Mouse (Mus musculus) limb, embryonic 12.5 days (tissue): ENCODE results near the gene Cldn6. TPM values are rescaled to one million over a fixed set of nuclear protein-coding genes. Genes with fewer than 3 reads are reported as not detected.

ENCODE experiments used
- ATAC-seq: fragments of 200-750 bp; cut with Nextera tagmentation; 2 replicates; pipeline ENCODE4 v1.8.0; 2017; ENCODE audit warnings: low read depth, moderate TSS enrichment; ENCODE audit not compliant: insufficient number of reproducible peaks, insufficient read depth, low FRiP score, low TSS enrichment
- H3K27ac ChIP-seq: fragments of 300-500 bp; sonication (generic); 2 replicates; pipeline ENCODE4 v1.5.1; 2016; ENCODE audit warnings: mild to moderate bottlenecking, moderate library complexity
- H3K27me3 ChIP-seq: fragments of 300-500 bp; sonication (generic); 2 replicates; pipeline ENCODE4 v1.6.1; 2016; ENCODE audit warnings: mild to moderate bottlenecking, moderate library complexity
- H3K36me3 ChIP-seq: fragments of 300-500 bp; sonication (generic); 2 replicates; pipeline ENCODE4 v1.6.1; 2016; ENCODE audit warnings: mild to moderate bottlenecking, moderate library complexity
- H3K4me1 ChIP-seq: fragments of 300-500 bp; sonication (generic); replicated peaks from 2 replicates; pipeline ENCODE4 v1.6.1; 2016
- H3K4me2 ChIP-seq: fragments of 300-500 bp; sonication (generic); 2 replicates; pipeline ENCODE4 v1.6.1; 2016; ENCODE audit warnings: mild to moderate bottlenecking, moderate library complexity
- H3K4me3 ChIP-seq: fragments of 300-500 bp; sonication (generic); replicated peaks from 2 replicates; pipeline ENCODE4 v1.5.1; 2016; ENCODE audit warnings: mild to moderate bottlenecking
- H3K9ac ChIP-seq: fragments of 300-500 bp; sonication (generic); replicated peaks from 2 replicates; pipeline ENCODE4 v1.6.1; 2016; ENCODE audit warnings: mild to moderate bottlenecking, moderate library complexity
- H3K9me3 ChIP-seq: fragments of 300-500 bp; sonication (generic); 2 replicates; pipeline ENCODE4 v1.6.1; 2016; ENCODE audit warnings: mild to moderate bottlenecking, moderate library complexity
- WGBS: fragments of 180-500 bp; shearing (Covaris S2); methylation state at CpG from one replicate; pipeline ENCODE4 v1.1.7; 2016; 5-methylcytosine and 5-hydroxymethylcytosine counted together
- polyA plus RNA-seq: library from polyadenylated mRNA; unstranded; fragments of >200 nt; fragmentation: Nextera tagmentation; extraction: Ambion mirVana; gene quantifications from 2 replicates; pipeline ENCODE4 v1.2.1, GENCODE M21; 2016

The Cldn6 gene
- polyA plus RNA-seq, 1 experiment from 2014 or later, result 22.7 TPM

DNA sequence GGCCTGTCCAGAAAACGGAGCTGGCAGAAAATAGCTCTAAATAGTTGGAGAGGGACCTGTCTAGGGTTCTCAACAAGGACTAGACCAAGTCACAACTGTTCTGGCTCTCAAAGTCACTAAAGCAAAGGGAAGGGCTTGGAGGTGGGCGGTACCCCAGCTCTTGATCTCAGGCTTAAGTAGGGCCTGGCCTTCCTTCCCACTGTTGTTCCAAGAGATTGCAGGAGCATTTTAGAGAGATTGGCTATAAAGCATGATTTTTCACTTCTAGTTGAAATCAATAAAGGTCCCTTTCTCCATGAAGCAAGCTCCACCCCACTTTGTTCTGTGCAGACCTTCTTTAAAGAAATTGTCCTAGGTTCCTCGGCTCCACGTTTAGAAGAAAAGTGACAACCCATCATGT lies 46.4 kb downstream of the Cldn6 start:
- H3K9ac ChIP-seq, result peak overlapping the region; percentile 73
- peak overlapping the region; percentile 88 for H3K4me3 ChIP-seq
- 59% methylated on average over 4 of the region's 4 CpGs for WGBS
- H3K27me3 ChIP-seq, result peaks cover 5% of the 10 kb centered on the region; the same call in 1 of the 2 replicates
- H3K27ac ChIP-seq, result peak overlapping the region; percentile 71
- H3K9me3 ChIP-seq, result no peaks in the 10 kb centered on the region
- no peaks in the 10 kb centered on the region for H3K36me3 ChIP-seq
- ATAC-seq, result no peak
- peaks cover 13% of the 10 kb centered on the region for H3K4me1 ChIP-seq
- peak overlapping the region; percentile 81 for H3K4me2 ChIP-seq

DNA sequence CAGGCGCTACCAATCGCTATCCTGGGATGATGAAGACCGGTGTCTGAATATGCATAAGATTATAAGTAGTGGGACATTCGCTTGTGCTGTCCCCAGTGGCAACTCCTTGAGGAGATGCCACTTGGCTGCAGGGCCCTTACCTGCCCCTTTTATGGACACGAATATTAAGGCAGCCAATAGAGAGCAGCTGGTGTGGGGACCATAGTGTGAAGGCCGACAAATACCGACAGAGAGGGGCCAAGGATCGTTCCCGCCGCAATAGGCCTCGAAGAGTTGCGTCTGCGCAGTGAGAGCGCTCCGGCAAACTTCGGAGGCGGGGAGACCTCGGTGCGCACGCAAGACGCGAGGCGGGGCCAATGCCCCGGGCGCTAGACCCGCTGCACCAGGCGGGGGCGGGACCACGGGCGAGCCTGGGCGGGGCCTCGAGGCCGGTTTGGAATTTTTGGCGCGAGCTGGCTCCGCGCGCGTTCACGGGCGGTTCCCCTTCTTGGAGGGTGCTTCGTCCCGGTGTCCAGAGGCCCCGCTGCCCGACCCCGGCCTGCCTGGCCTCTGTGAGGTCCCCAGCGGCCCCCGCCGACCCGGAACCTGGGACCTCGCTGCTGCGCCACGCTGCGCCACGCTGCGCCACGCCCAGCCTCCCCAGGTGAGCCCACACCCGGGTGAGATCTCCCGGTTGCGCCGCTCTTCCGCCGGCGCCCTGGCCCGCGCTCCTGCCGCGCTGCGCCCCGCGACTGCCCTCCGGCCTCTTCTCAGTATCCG lies 47.1 kb downstream of the Cldn6 start, which contains the start of gene Pkmyt1:
Gene Pkmyt1, plus strand, starts transcription at position 338 of the 759 bp plus-strand sequence.
- peak within 1 kb of the TSS; percentile 81 for H3K4me2 ChIP-seq

DNA sequence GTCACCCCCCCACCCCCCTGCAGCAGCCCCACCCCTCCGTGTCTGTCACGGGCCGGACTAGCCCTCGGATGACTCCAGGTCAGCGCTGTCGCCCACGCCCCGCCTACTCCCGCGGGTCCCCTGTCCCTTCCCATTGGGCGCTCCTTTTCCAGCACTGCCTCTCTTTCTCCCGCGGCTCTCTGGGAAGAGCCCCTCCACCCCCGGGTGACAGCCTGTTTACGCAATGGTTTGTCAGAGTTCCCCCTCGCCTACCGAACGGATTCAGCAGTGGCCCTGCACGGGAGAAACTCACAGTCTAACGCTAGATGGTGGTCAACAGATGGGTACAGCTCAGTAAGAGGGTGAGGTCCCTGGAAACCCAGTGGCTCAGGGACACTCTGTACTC lies 47.7 kb downstream of the Cldn6 start:
- no peaks in the 10 kb centered on the region for H3K36me3 ChIP-seq
- peak overlapping the region; percentile 78 for H3K9ac ChIP-seq
- H3K9me3 ChIP-seq, result no peaks in the 10 kb centered on the region
- peak overlapping the region; percentile 88 for H3K4me3 ChIP-seq
- H3K4me1 ChIP-seq, result peaks cover 13% of the 10 kb centered on the region
- no peaks in the 10 kb centered on the region for H3K27me3 ChIP-seq
- peak overlapping the region; percentile 81 for H3K4me2 ChIP-seq
- H3K27ac ChIP-seq, result peak overlapping the region; percentile 66; the same call in 1 of the 2 replicates
- under 1% methylated on average over 20 of the region's 20 CpGs for WGBS
- peak; percentile 71 for ATAC-seq

More for the DNA sequence above, 47.1 kb downstream of the Cldn6 start, which contains the start of gene Pkmyt1:
- peak; percentile 90 for ATAC-seq
- 2% methylated on average over 73 of the region's 73 CpGs for WGBS
- Histone ChIP-seq H3K27ac (peak within 1 kb of the TSS; percentile 71), H3K9ac (peak within 1 kb of the TSS; percentile 78), H3K4me3 (peak within 1 kb of the TSS; percentile 88), H3K9me3 (no peaks in the 10 kb centered on the region), H3K36me3 (no peaks in the 10 kb centered on the region), H3K27me3 (no peaks in the 10 kb centered on the region), H3K4me1 (peaks cover 13% of the 10 kb centered on the region)

DNA sequence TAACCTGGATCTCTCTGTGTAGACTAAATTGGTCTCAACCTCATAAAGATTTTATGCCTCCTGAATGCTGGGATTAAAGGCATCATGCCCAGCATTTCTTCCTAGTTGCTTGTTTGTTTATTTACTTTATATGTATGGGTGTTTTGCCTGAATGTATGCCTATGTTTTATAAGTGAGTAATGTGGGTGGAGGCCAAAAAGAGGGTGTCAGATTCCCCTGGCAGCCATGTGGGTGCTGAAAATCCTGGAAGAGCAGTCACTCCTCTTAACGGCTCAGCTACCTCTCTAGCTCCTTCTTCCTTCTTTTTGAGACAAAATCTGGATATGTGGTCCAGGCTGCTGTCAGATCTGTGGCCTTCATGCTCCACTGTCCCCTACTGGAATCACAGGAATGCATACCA lies 51.4 kb downstream of the Cldn6 start:
- Histone ChIP-seq H3K4me3 (no peak overlapping the region), H3K36me3 (peaks cover 19% of the 10 kb centered on the region), H3K4me2 (no peak overlapping the region), H3K4me1 (peaks cover 11% of the 10 kb centered on the region), H3K27me3 (no peaks in the 10 kb centered on the region), H3K27ac (no peak overlapping the region), H3K9me3 (no peaks in the 10 kb centered on the region), H3K9ac (no peak overlapping the region)
- 53% methylated on average over 1 of the region's 1 CpGs for WGBS
- no peak for ATAC-seq

Other genes with a start within 250 kb of the Cldn6 start
- not detected in 2 replicates for gene Vmn2r117, start 199.6 kb upstream of the Cldn6 start, polyA plus RNA-seq
- 24.7 and 26.6 TPM in 2 replicates for gene Zfp213, start 115.0 kb upstream of the Cldn6 start, polyA plus RNA-seq
- gene Zfp13, start 79.8 kb upstream of the Cldn6 start, polyA plus RNA-seq, result 22.0 and 25.5 TPM in 2 replicates
- 0.37 and 0.45 TPM in 2 replicates for gene Zscan10, start 78.4 kb upstream of the Cldn6 start, polyA plus RNA-seq
- 0.92 and 0.99 TPM in 2 replicates for gene Mmp25, start 34.0 kb upstream of the Cldn6 start, polyA plus RNA-seq
- gene Bicdl2, start 18.7 kb upstream of the Cldn6 start, polyA plus RNA-seq, result 1.2 and 1.3 TPM in 2 replicates
- gene Hcfc1r1, start 5.7 kb upstream of the Cldn6 start, polyA plus RNA-seq, result 48.6 and 51.7 TPM in 2 replicates
- 55.1 and 56.3 TPM in 2 replicates for gene Thoc6, start 5.4 kb upstream of the Cldn6 start, polyA plus RNA-seq
- 5.7 and 7.6 TPM in 2 replicates for gene Tnfrsf12a, start 1.8 kb upstream of the Cldn6 start, polyA plus RNA-seq
- 5.6 and 6.4 TPM in 2 replicates for gene Cldn9, start 4.8 kb downstream of the Cldn6 start, polyA plus RNA-seq
- 1.8 and 2.5 TPM in 2 replicates for gene 1520401A03Rik, start 43.5 kb downstream of the Cldn6 start, polyA plus RNA-seq
- gene Pkmyt1, start 47.1 kb downstream of the Cldn6 start, polyA plus RNA-seq, result 49.1 and 53.1 TPM in 2 replicates
- gene Paqr4, start 61.6 kb downstream of the Cldn6 start, polyA plus RNA-seq, result 11.6 and 13.6 TPM in 2 replicates
- gene Kremen2, start 66.6 kb downstream of the Cldn6 start, polyA plus RNA-seq, result 30.0 and 34.8 TPM in 2 replicates
- 136 and 140 TPM in 2 replicates for gene Flywch1, start 92.4 kb downstream of the Cldn6 start, polyA plus RNA-seq
- gene Flywch2, start 106.8 kb downstream of the Cldn6 start, polyA plus RNA-seq, result 71.0 and 76.7 TPM in 2 replicates
- gene Srrm2, start 111.3 kb downstream of the Cldn6 start, polyA plus RNA-seq, result 639 and 703 TPM in 2 replicates
- gene Elob, start 149.9 kb downstream of the Cldn6 start, polyA plus RNA-seq, result 1,179 and 1,231 TPM in 2 replicates
- not detected in 2 replicates for gene Prss33, start 156.8 kb downstream of the Cldn6 start, polyA plus RNA-seq
- gene Prss32, start 164.6 kb downstream of the Cldn6 start, polyA plus RNA-seq, result not detected in 2 replicates
- gene Prss41, start 164.9 kb downstream of the Cldn6 start, polyA plus RNA-seq, result 1.7 and 3.1 TPM in 2 replicates
- not detected in 2 replicates for gene Prss21, start 188.8 kb downstream of the Cldn6 start, polyA plus RNA-seq
- not detected in 2 replicates for gene Dcpp1, start 201.6 kb downstream of the Cldn6 start, polyA plus RNA-seq
- gene Dcpp2, start 201.6 kb downstream of the Cldn6 start, polyA plus RNA-seq, result not detected in 2 replicates
- not detected in 2 replicates for gene Dcpp3, start 238.2 kb downstream of the Cldn6 start, polyA plus RNA-seq